ENCODE assay signal across 20 mouse cellular contexts in the genomic region with DNA sequence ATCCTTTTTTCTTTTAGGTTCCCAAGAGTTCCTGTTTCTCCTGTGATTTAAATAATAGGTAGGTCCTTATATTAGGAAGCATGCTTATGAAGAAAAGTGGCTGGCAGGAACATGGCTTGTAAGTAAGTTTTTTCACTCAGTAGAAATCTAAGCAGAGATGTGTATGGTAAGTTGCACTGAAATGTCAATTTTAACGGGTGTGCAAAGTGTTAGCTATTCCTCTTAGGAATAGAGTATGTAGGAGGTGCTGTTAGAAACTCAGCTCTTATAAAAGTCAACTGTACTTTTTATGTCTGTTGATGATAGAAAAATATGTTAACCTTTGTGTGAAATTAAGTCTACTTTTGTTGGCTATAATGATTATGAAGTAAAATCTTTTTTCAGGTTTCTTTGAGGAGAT. TPM values are rescaled to one million over a fixed set of nuclear protein-coding genes. Genes with fewer than 3 reads are reported as not detected.
"Had no signal": no experiment of that assay in that cellular context is flagged by ENCODE, and none has a peak within 500 bp of the region (broad histone marks: within the 10 kb centered on the region; RNA-seq: fewer than 3 reads in every experiment).

No protein-coding gene starts in this region.

- H3K9me3 ChIP-seq: neural tube, embryonic 13.5 days; neural tube, embryonic 15.5 days; stomach, embryonic 15.5 days had no signal

- H3K27me3 ChIP-seq: neural tube, embryonic 13.5 days; neural tube, embryonic 15.5 days; stomach, embryonic 15.5 days had no signal

- DNase-seq: retina, postnatal 1 day; right cerebral cortex, adult 18-20 months; right cerebral cortex, postnatal 14 days; right cerebral cortex, postnatal 25 days; right cerebral cortex, postnatal 4 days; spleen, adult 18-20 months; thymus, adult 18-20 months; thymus, adult 2 months; thymus, postnatal 14 days; thymus, postnatal 25 days; thymus, postnatal 36 days; thymus, postnatal 4 days had no signal

- H3K4me2 ChIP-seq: neural tube, embryonic 13.5 days; neural tube, embryonic 15.5 days; stomach, embryonic 15.5 days had no signal

- H3K4me3 ChIP-seq: neural tube, embryonic 13.5 days; neural tube, embryonic 15.5 days; stomach, embryonic 15.5 days had no signal

- H3K9ac ChIP-seq: neural tube, embryonic 13.5 days; neural tube, embryonic 15.5 days; stomach, embryonic 15.5 days had no signal

- H3K27ac ChIP-seq: neural tube, embryonic 13.5 days; neural tube, embryonic 15.5 days; stomach, embryonic 15.5 days; stomach, postnatal 0 days had no signal

- H3K4me1 ChIP-seq: neural tube, embryonic 13.5 days; neural tube, embryonic 15.5 days; stomach, embryonic 15.5 days had no signal

RNA-seq across cellular contexts. Expression of a gene that starts 35.8 kb away (rescaled TPM):
- polyA plus RNA-seq: small intestine, adult 2 months; spleen, adult 2 months; testis, adult 2 months had no signal

RNA-seq across cellular contexts. Expression of a gene that starts 55.5 kb away (rescaled TPM):
- polyA plus RNA-seq: neural tube, embryonic 14.5 days had no signal
